Mouse (Mus musculus) spleen, adult 2 months (tissue): ENCODE data around the gene Wee2. TPM values are rescaled to one million over a fixed set of nuclear protein-coding genes. Genes with fewer than 3 reads are reported as not detected.

Experiments used
- DNase-seq, 2 experiments: peaks; one replicate each; pipeline versions ENCODE4 v3.0.0 to v3.0.0-alpha.2; 2012 to 2021; ENCODE audit warnings: low spot score in 2 of 2, low read depth in 1 of 2
- H3K27ac ChIP-seq: fragments of 200-500 bp; 2 replicates; pipeline ENCODE4 v1.5.1; 2012; ENCODE audit warnings: low read length, inconsistent platforms; ENCODE audit not compliant: insufficient read depth
- H3K27me3 ChIP-seq: fragments of 200-500 bp; 2 replicates; pipeline ENCODE4 v1.6.1; 2012; ENCODE audit warnings: mild to moderate bottlenecking, moderate library complexity, low read length, inconsistent platforms; ENCODE audit not compliant: control insufficient read depth, insufficient read depth
- H3K36me3 ChIP-seq: fragments of 200-500 bp; 2 replicates; pipeline ENCODE4 v1.6.1; 2012; ENCODE audit warnings: mild to moderate bottlenecking, low read length, inconsistent platforms; ENCODE audit not compliant: control insufficient read depth, insufficient read depth
- H3K4me1 ChIP-seq: fragments of 200-500 bp; 2 replicates; pipeline ENCODE4 v1.6.1; 2011; ENCODE audit warnings: inconsistent platforms; ENCODE audit not compliant: control insufficient read depth, insufficient read depth, insufficient read length
- H3K4me3 ChIP-seq: fragments of 200-500 bp; 2 replicates; pipeline ENCODE4 v1.5.1; 2011; ENCODE audit warnings: mild to moderate bottlenecking, inconsistent platforms; ENCODE audit not compliant: insufficient read depth, insufficient read length; ENCODE audit errors: extremely low read depth
- CTCF ChIP-seq: fragments of 200-500 bp; IDR thresholded peaks from 2 replicates; pipeline ENCODE4 v1.5.1; 2011; ENCODE audit warnings: mild to moderate bottlenecking, inconsistent platforms; ENCODE audit not compliant: insufficient read depth, insufficient read length, insufficient replicate concordance; ENCODE audit errors: extremely low read depth
- POLR2A ChIP-seq: fragments of 200-500 bp; IDR thresholded peaks from 2 replicates; pipeline ENCODE4 v1.6.1; 2011; ENCODE audit warnings: low read depth, low read length, inconsistent platforms
- WGBS: fragments of 180-500 bp; shearing (Covaris S2); methylation state at CpG from one replicate; pipeline ENCODE4 v1.1.7; 2018; 5-methylcytosine and 5-hydroxymethylcytosine counted together
- polyA plus RNA-seq: library from polyadenylated mRNA; depleted of rRNA; stranded (reverse); fragments of >200 nt; gene quantifications from 2 replicates; pipeline ENCODE4 v1.2.3, GENCODE M21; 2012; rRNA removed

Wee2 gene
- not detected in 2 replicates for polyA plus RNA-seq

DNA sequence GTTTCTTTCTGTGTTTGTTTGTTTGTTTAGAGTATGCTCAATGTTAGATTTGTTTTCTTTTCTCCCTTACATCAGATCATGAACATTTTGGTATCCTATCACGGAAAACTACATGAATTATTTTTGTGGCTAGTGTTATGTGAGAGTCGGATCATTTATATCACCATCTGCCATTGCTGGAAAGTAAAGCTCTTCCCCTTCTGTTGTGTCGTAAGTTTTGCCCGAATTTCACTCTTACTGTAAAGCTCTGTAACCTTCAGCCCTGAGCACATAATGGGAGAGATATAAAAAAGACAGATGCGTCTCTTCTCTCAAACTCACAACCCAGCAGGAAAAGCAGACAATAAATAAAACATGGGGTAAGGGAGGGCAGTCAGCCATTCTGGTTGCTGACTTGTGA lies at the start of gene Wee2:
TSS of gene Wee2 (plus strand) at position 153 of the 400 bp plus-strand sequence.
- peaks cover 3% of the 10 kb centered on the region; the same call in 1 of the 2 replicates for H3K27me3 ChIP-seq
- H3K4me1 ChIP-seq, result peaks cover 5% of the 10 kb centered on the region
- H3K27ac ChIP-seq, result no peak within 1 kb of the TSS
- no peak for TF ChIP-seq POLR2A
- no peak for TF ChIP-seq CTCF
- H3K36me3 ChIP-seq, result no peaks in the 10 kb centered on the region
- whole genome bisulfite sequencing, result 80% methylated on average over 5 of the region's 5 CpGs
- no peak within 1 kb of the TSS for H3K4me3 ChIP-seq
- no peak for DNase-seq

DNA sequence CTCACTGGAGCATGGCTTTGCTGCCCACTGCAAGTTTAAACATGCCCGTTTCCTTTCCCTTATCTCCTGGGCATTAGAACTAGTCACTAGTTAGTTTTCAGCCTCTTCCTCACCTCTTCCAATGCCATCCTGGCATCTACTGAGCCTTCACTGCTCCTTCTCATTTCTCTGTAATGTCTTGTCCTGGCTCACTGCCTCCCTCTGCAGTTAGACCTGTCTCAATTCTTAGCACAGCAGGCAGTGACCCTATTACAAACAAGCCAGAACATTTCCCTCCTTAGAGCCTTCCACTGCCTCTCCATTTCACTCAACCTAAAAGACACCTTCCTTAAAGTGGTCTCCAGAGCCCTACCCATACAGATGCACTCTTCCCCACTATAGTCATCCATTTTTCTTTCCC lies 47.9 kb upstream of the Wee2 start:
- no peak for TF ChIP-seq CTCF
- no peak for TF ChIP-seq POLR2A
- H3K27me3 ChIP-seq, result no peaks in the 10 kb centered on the region
- peaks cover 6% of the 10 kb centered on the region for H3K36me3 ChIP-seq
- no peak overlapping the region for H3K4me3 ChIP-seq
- 87% methylated on average over 1 of the region's 1 CpGs for WGBS
- DNase-seq, result no peak
- no peak overlapping the region for H3K27ac ChIP-seq
- H3K4me1 ChIP-seq, result no peaks in the 10 kb centered on the region

DNA sequence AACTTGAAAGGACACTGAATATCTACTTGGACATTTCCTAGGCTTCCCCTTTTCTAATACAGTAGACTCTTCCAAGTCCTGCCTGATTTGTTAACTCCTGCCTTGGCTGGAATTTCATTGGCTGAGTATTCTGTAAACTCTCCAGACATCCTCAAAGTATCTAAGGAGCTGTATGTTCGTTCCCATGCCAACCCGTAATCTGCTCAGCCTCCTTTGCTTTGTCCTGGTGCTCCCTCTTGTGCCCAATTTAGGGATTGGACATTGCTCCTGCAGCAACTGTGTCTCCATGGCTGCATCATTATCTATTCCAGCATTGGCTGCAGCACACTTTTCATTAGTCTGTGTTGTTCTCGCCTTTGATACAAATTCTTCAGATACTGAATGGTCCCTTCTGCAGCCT lies 45.7 kb upstream of the Wee2 start:
- Histone ChIP-seq H3K4me1 (no peaks in the 10 kb centered on the region), H3K4me3 (no peak overlapping the region), H3K27me3 (no peaks in the 10 kb centered on the region), H3K27ac (no peak overlapping the region), H3K36me3 (peaks cover 4% of the 10 kb centered on the region; the same call in 1 of the 2 replicates)
- no peak for DNase-seq
- TF ChIP-seq CTCF (peak; percentile 13; the same call in 1 of the 2 replicates), POLR2A (no peak)
- WGBS, result 75% methylated on average over 3 of the region's 3 CpGs

DNA sequence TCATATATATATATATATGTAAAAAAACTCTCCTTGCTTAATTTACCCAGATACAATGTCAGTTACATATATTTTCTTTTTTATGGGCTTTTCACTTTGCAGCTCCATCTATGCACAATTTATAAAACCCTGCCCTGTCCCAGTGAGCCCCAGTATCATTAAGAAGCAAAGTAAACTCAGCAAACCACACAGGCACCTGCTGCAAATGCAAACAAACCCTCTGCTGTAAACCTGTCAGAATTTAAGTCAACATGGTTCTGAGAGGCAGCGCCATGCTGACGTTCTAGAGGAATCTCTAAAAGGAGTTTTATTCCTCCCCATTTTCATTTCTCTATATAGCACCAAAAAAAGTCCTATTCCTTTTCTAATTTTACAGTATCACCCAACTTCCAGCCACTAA lies 36.9 kb upstream of the Wee2 start:
- Histone ChIP-seq H3K4me1 (no peaks in the 10 kb centered on the region), H3K27ac (no peak overlapping the region), H3K4me3 (no peak overlapping the region), H3K36me3 (peaks cover 12% of the 10 kb centered on the region), H3K27me3 (no peaks in the 10 kb centered on the region)
- 95% methylated on average over 2 of the region's 2 CpGs for WGBS
- DNase-seq, result no peak
- TF ChIP-seq POLR2A (no peak), CTCF (no peak)

GRCm38 (mm10) chr6:40403640-40404285 lies 35.1 kb upstream of the Wee2 start:
- no peak for DNase-seq
- 89% methylated on average over 4 of the region's 4 CpGs for WGBS
- Histone ChIP-seq H3K4me3 (no peak overlapping the region), H3K27me3 (no peaks in the 10 kb centered on the region), H3K27ac (no peak overlapping the region), H3K4me1 (no peaks in the 10 kb centered on the region), H3K36me3 (peaks cover 13% of the 10 kb centered on the region)
- TF ChIP-seq POLR2A (no peak), CTCF (no peak)

- no peak overlapping the region for H3K27ac ChIP-seq
- peaks cover 6% of the 10 kb centered on the region for H3K36me3 ChIP-seq
- TF ChIP-seq CTCF (no peak), POLR2A (no peak)
- no peaks in the 10 kb centered on the region for H3K4me1 ChIP-seq
- DNase-seq, result no peak
- H3K4me3 ChIP-seq, result no peak overlapping the region
- no peaks in the 10 kb centered on the region for H3K27me3 ChIP-seq
- WGBS, result 70% methylated on average over 3 of the region's 3 CpGs
Measured at GRCm38 (mm10) chr6:40411085-40411484, 27.8 kb upstream of the Wee2 start.

DNA sequence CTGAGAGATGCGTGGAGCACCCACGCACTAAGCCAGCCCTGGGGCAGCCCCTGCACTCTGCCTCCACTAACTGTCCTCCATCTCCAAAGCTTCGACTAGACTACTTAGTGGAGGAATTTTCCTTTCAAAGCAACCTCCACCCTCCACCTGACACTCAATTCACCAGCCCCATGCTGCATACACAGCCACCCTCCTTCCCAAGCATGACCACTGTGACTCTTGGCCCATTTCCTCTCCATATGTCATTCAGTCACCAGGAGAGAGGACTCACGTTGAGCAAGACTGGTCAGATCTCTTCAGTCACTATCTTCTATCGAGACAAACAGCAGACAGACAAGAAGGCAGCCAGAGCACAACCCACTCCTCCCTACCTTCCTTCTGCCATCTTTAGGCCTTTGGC lies 25.8 kb upstream of the Wee2 start:
- TF ChIP-seq CTCF (no peak), POLR2A (no peak)
- no peak overlapping the region for H3K4me3 ChIP-seq
- no peaks in the 10 kb centered on the region for H3K27me3 ChIP-seq
- H3K4me1 ChIP-seq, result no peaks in the 10 kb centered on the region
- no peak for DNase-seq
- peaks cover 4% of the 10 kb centered on the region; the same call in 1 of the 2 replicates for H3K36me3 ChIP-seq
- 88% methylated on average over 5 of the region's 5 CpGs for WGBS
- no peak overlapping the region for H3K27ac ChIP-seq
